Mouse (Mus musculus) embryonic fibroblast, embryonic 13.5 days (primary cell): ENCODE measurements around the gene Inpp5a. TPM values are rescaled to one million over a fixed set of nuclear protein-coding genes. Genes with fewer than 3 reads are reported as not detected.

Experiments used
- H3K27ac ChIP-seq: 2 replicates; pipeline ENCODE4 v1.5.1; 2012; ENCODE audit warnings: low read length, control low read depth, inconsistent platforms; ENCODE audit not compliant: insufficient read depth
- H3K4me1 ChIP-seq: 2 replicates; pipeline ENCODE4 v1.6.1; 2011; ENCODE audit warnings: low read length; ENCODE audit not compliant: control insufficient read depth, insufficient read depth
- H3K4me3 ChIP-seq: 2 replicates; pipeline ENCODE4 v1.5.1; 2011; ENCODE audit warnings: mild to moderate bottlenecking, control low read depth, low read length; ENCODE audit not compliant: insufficient read depth
- CTCF ChIP-seq: IDR thresholded peaks from 2 replicates; pipeline ENCODE4 v1.5.1; 2011; ENCODE audit warnings: mild to moderate bottlenecking, control low read depth, low read length, moderate library complexity, borderline replicate concordance; ENCODE audit not compliant: insufficient read depth
- POLR2A ChIP-seq: IDR thresholded peaks from 2 replicates; pipeline ENCODE4 v1.6.1; 2011; ENCODE audit warnings: low read depth, mild to moderate bottlenecking, control low read depth, low read length, moderate library complexity
- polyA plus RNA-seq: library from polyadenylated mRNA; stranded (reverse); fragments of >200 nt; gene quantifications from 2 replicates; pipeline ENCODE4 v1.2.4, GENCODE M21; 2011; ENCODE audit warnings: low read depth; ENCODE audit not compliant: missing spikeins, insufficient read length

Gene Inpp5a
- polyA plus RNA-seq = 85.4 and 90.9 TPM in 2 replicates

- TF ChIP-seq CTCF = no peak
- peak; percentile 68 for TF ChIP-seq POLR2A
- Histone ChIP-seq H3K4me1 (peaks cover 3% of the 10 kb centered on the region; the same call in 1 of the 2 replicates), H3K27ac (peak within 1 kb of the TSS; percentile 46; the same call in 1 of the 2 replicates), H3K4me3 (peak within 1 kb of the TSS; percentile 85)
Measured at GRCm38 (mm10) chr7:139388670-139389212, at the start of gene Inpp5a. TSS of gene Inpp5a (plus strand) at chr7:139389109.

GRCm38 (mm10) chr7:139339184-139339583 is 49.7 kb upstream of the Inpp5a start:
- no peak overlapping the region for H3K27ac ChIP-seq
- TF ChIP-seq CTCF (no peak), POLR2A (no peak)
- H3K4me3 ChIP-seq = no peak overlapping the region
- H3K4me1 ChIP-seq = no peaks in the 10 kb centered on the region

DNA sequence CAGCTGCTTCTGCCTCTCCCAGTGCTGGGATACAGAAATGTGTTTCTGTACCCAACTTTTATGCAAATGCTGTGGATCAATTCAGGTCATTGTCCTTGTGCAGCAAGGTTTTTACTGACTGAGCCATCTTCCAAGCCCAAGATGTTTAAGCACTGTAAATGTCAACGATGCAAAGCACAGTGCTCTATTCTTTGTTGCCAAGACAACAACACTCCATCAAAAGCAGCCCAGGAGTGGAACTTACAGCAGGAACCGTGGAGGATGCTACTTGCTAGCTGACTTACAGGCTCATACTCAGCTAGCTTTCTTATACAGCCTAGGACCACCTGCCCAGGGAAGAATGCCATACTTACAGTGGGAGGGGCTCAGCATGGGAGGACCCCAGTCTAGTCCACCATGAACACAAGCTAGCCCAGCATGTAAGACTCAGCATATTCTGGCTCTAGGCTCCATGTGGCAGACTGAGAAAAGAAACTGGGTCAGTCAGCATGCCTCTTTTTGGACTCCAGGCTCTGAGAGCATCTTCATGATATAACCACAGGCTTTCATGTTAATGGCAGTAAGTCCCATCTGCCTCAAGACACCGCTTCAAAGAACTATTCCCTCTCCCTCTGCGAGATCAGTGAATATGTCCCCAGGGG is 47.8 kb upstream of the Inpp5a start:
- no peak overlapping the region for H3K4me3 ChIP-seq
- TF ChIP-seq POLR2A = no peak
- no peak for TF ChIP-seq CTCF
- no peaks in the 10 kb centered on the region for H3K4me1 ChIP-seq
- no peak overlapping the region for H3K27ac ChIP-seq

DNA sequence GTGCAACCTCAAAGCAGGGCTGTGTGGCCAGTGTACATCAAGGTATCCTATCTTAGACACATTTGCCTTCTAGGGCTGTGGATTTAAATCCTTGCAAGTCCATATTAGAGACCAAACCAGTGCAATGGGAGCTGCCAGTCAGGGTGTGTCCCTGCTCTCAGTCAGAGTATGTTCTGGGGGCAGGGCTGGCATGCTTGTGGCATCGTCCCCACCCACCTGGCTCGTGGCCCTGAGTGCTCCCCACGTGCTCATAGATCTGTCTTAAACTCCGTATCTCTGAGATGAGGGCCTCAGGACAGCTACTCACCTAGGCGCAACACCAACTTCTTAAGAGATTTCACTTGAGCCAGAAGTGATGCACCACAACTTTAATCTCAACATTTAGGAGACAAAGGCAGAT is 46.1 kb upstream of the Inpp5a start:
- Histone ChIP-seq H3K4me3 (no peak overlapping the region), H3K27ac (no peak overlapping the region), H3K4me1 (no peaks in the 10 kb centered on the region)
- TF ChIP-seq POLR2A = no peak
- no peak for TF ChIP-seq CTCF

DNA sequence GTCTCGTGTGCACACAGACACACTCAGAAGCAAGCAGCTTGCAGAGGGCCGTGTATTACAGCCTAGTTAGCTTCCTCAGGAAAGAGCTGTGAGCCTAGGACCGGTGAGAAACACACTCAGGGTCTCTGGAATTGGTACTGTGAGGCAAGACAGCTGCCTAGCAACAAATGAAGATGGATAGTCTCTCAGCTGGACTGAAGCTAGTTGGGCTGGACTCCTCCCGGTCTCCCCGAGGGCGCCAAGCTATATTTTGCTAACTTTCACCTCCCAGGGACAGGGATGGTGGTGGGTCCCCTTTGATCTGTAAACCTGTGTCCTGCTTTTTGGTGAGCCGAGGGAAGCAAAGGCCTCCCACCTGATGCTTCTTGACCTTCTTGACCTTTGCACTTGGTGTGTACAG is 41.9 kb upstream of the Inpp5a start:
- TF ChIP-seq CTCF = no peak
- no peak for TF ChIP-seq POLR2A
- Histone ChIP-seq H3K4me3 (no peak overlapping the region), H3K4me1 (no peaks in the 10 kb centered on the region; the same call in 1 of the 2 replicates), H3K27ac (no peak overlapping the region)

- H3K27ac ChIP-seq = no peak overlapping the region; the same call in 1 of the 2 replicates
- H3K4me1 ChIP-seq = no peaks in the 10 kb centered on the region; the same call in none of the 2 replicates
- no peak overlapping the region for H3K4me3 ChIP-seq
- TF ChIP-seq POLR2A (no peak), CTCF (no peak)
Measured at GRCm38 (mm10) chr7:139350606-139351005, 38.3 kb upstream of the Inpp5a start.

DNA sequence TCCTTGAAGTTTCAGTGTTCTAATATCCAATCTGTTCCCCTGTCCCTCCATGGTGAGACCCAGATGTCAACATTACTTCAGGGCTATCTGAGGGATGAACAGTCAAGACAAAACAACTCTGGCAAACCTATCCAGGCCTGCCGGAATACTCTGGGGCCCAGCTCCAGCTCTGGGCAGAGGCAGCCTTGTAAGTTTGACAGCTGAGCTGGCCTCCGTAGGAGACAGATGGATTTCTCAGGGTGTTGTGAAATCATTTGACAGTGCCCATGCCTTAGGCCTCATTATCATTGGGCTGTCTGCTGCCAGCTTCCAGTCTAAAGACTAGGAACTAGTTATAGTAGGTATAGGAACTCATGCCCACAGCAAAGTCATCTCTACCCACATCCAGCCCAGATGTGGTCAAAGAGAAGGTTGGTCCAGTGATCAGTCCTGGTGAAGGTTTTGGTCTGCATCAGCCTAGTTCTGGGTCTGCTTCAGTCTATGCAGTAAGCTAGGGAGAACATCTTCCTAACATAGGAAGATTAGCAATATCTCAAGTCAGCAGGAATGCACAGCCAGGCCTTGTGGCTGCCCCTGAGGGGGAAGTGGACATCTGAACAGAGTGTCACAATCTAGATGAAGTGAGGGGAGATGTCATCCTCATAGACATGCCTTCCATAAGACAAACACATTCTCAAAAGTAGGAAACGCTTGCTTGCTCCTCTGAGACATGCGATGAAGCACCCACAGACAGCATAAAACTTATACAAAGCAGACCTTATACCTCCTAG is 34.4 kb upstream of the Inpp5a start:
- peaks cover 2% of the 10 kb centered on the region for H3K4me1 ChIP-seq
- no peak for TF ChIP-seq CTCF
- TF ChIP-seq POLR2A = no peak
- no peak overlapping the region for H3K27ac ChIP-seq
- H3K4me3 ChIP-seq = no peak overlapping the region

GRCm38 (mm10) chr7:139357043-139357442 is 31.9 kb upstream of the Inpp5a start:
- H3K4me1 ChIP-seq = peaks cover 6% of the 10 kb centered on the region
- H3K4me3 ChIP-seq = no peak overlapping the region
- TF ChIP-seq CTCF = no peak
- no peak for TF ChIP-seq POLR2A
- no peak overlapping the region for H3K27ac ChIP-seq

GRCm38 (mm10) chr7:139359906-139360305 is 29.0 kb upstream of the Inpp5a start:
- TF ChIP-seq POLR2A (no peak), CTCF (no peak)
- H3K4me3 ChIP-seq = no peak overlapping the region
- peaks cover 22% of the 10 kb centered on the region for H3K4me1 ChIP-seq
- peak overlapping the region; percentile 50 for H3K27ac ChIP-seq
